Mouse (Mus musculus): Measurements from ENCODE around the gene Itgb8. TPM values are rescaled to one million over a fixed set of nuclear protein-coding genes. Genes with fewer than 3 reads are reported as not detected.

The Itgb8 gene
- polyA plus RNA-seq (2015; fragmentation: Nextera tagmentation; extraction: Ambion mirVana), result 2.2 and 2.6 TPM in 2 replicates

GRCm38 (mm10) chr12:119238696-119239415 lies at the start of gene Itgb8:
TSS of gene Itgb8 (minus strand) at chr12:119238802.
- 2% methylated on average over 29 of the region's 29 CpGs for WGBS
- H3K4me1 ChIP-seq (replicated peaks; ENCODE audit: control insufficient read depth, insufficient read depth, low read length), result peaks cover 7% of the 10 kb centered on the region
- H3K4me2 ChIP-seq (ENCODE audit: low read depth, low read length), result peak within 1 kb of the TSS; percentile 77
- ATAC-seq (ENCODE audit: low read depth), result peak; percentile 98
- H3K9me3 ChIP-seq (ENCODE audit: control insufficient read depth, low read length), result no peaks in the 10 kb centered on the region
- peak within 1 kb of the TSS; percentile 62 for H3K4me3 ChIP-seq (ENCODE audit: low read length)
- H3K36me3 ChIP-seq (ENCODE audit: control insufficient read depth, insufficient read depth, low read length), result no peaks in the 10 kb centered on the region
- no peaks in the 10 kb centered on the region; the same call in 1 of the 2 replicates for H3K27me3 ChIP-seq (ENCODE audit: control insufficient read depth, insufficient read depth, low read depth, low read length)
- peak within 1 kb of the TSS; percentile 67 for H3K27ac ChIP-seq (ENCODE audit: low read length)
- H3K9ac ChIP-seq (ENCODE audit: low read length), result peak within 1 kb of the TSS; percentile 72

GRCm38 (mm10) chr12:119276282-119276681 lies 37.7 kb upstream of the Itgb8 start:
- no peak overlapping the region for H3K4me2 ChIP-seq (ENCODE audit: low read depth, low read length)
- WGBS, result 81% methylated on average over 1 of the region's 1 CpGs
- H3K4me1 ChIP-seq (replicated peaks; ENCODE audit: control insufficient read depth, insufficient read depth, low read length), result no peaks in the 10 kb centered on the region
- H3K27ac ChIP-seq (ENCODE audit: low read length), result no peak overlapping the region
- H3K4me3 ChIP-seq (ENCODE audit: low read length), result no peak overlapping the region
- H3K9me3 ChIP-seq (ENCODE audit: control insufficient read depth, low read length), result no peaks in the 10 kb centered on the region
- H3K9ac ChIP-seq (ENCODE audit: low read length), result no peak overlapping the region
- no peak for ATAC-seq (ENCODE audit: low read depth)
- no peaks in the 10 kb centered on the region for H3K36me3 ChIP-seq (ENCODE audit: control insufficient read depth, insufficient read depth, low read length)
- no peaks in the 10 kb centered on the region for H3K27me3 ChIP-seq (ENCODE audit: control insufficient read depth, insufficient read depth, low read depth, low read length)

GRCm38 (mm10) chr12:119273605-119274004 lies 35.0 kb upstream of the Itgb8 start:
- Histone ChIP-seq H3K4me2 (ENCODE audit: low read depth, low read length) (no peak overlapping the region), H3K27me3 (ENCODE audit: control insufficient read depth, insufficient read depth, low read depth, low read length) (no peaks in the 10 kb centered on the region), H3K9ac (ENCODE audit: low read length) (no peak overlapping the region), H3K4me1 (replicated peaks; ENCODE audit: control insufficient read depth, insufficient read depth, low read length) (no peaks in the 10 kb centered on the region), H3K4me3 (ENCODE audit: low read length) (no peak overlapping the region), H3K36me3 (ENCODE audit: control insufficient read depth, insufficient read depth, low read length) (no peaks in the 10 kb centered on the region), H3K27ac (ENCODE audit: low read length) (no peak overlapping the region), H3K9me3 (ENCODE audit: control insufficient read depth, low read length) (no peaks in the 10 kb centered on the region)
- ATAC-seq (ENCODE audit: low read depth), result no peak
- 20% methylated on average over 1 of the region's 1 CpGs for WGBS

GRCm38 (mm10) chr12:119271964-119272363 lies 33.4 kb upstream of the Itgb8 start:
- H3K9me3 ChIP-seq (ENCODE audit: control insufficient read depth, low read length), result no peaks in the 10 kb centered on the region
- no peak overlapping the region for H3K9ac ChIP-seq (ENCODE audit: low read length)
- H3K4me3 ChIP-seq (ENCODE audit: low read length), result no peak overlapping the region
- no peak overlapping the region for H3K4me2 ChIP-seq (ENCODE audit: low read depth, low read length)
- no peaks in the 10 kb centered on the region for H3K36me3 ChIP-seq (ENCODE audit: control insufficient read depth, insufficient read depth, low read length)
- no peaks in the 10 kb centered on the region for H3K27me3 ChIP-seq (ENCODE audit: control insufficient read depth, insufficient read depth, low read depth, low read length)
- H3K4me1 ChIP-seq (replicated peaks; ENCODE audit: control insufficient read depth, insufficient read depth, low read length), result no peaks in the 10 kb centered on the region
- H3K27ac ChIP-seq (ENCODE audit: low read length), result no peak overlapping the region
- WGBS, result 81% methylated on average over 1 of the region's 1 CpGs
- no peak for ATAC-seq (ENCODE audit: low read depth)

GRCm38 (mm10) chr12:119270036-119270435 lies 31.4 kb upstream of the Itgb8 start:
- no peak for ATAC-seq (ENCODE audit: low read depth)
- Histone ChIP-seq H3K4me2 (ENCODE audit: low read depth, low read length) (no peak overlapping the region), H3K9me3 (ENCODE audit: control insufficient read depth, low read length) (no peaks in the 10 kb centered on the region), H3K9ac (ENCODE audit: low read length) (no peak overlapping the region), H3K27me3 (ENCODE audit: control insufficient read depth, insufficient read depth, low read depth, low read length) (no peaks in the 10 kb centered on the region), H3K27ac (ENCODE audit: low read length) (no peak overlapping the region), H3K4me1 (replicated peaks; ENCODE audit: control insufficient read depth, insufficient read depth, low read length) (no peaks in the 10 kb centered on the region), H3K36me3 (ENCODE audit: control insufficient read depth, insufficient read depth, low read length) (no peaks in the 10 kb centered on the region), H3K4me3 (ENCODE audit: low read length) (no peak overlapping the region)
- WGBS, result 55% methylated on average over 2 of the region's 2 CpGs

GRCm38 (mm10) chr12:119268723-119269122 lies 30.1 kb upstream of the Itgb8 start:
- no peak for ATAC-seq (ENCODE audit: low read depth)
- H3K27ac ChIP-seq (ENCODE audit: low read length), result no peak overlapping the region
- WGBS, result 58% methylated on average over 1 of the region's 1 CpGs

GRCm38 (mm10) chr12:119264506-119264905 lies 25.9 kb upstream of the Itgb8 start:
- no peak overlapping the region for H3K4me2 ChIP-seq (ENCODE audit: low read depth, low read length)
- no peaks in the 10 kb centered on the region for H3K9me3 ChIP-seq (ENCODE audit: control insufficient read depth, low read length)
- no peaks in the 10 kb centered on the region for H3K27me3 ChIP-seq (ENCODE audit: control insufficient read depth, insufficient read depth, low read depth, low read length)
- whole genome bisulfite sequencing, result 93% methylated on average over 3 of the region's 3 CpGs
- H3K27ac ChIP-seq (ENCODE audit: low read length), result no peak overlapping the region
- ATAC-seq (ENCODE audit: low read depth), result no peak
- H3K4me1 ChIP-seq (replicated peaks; ENCODE audit: control insufficient read depth, insufficient read depth, low read length), result no peaks in the 10 kb centered on the region
- H3K4me3 ChIP-seq (ENCODE audit: low read length), result no peak overlapping the region
- H3K9ac ChIP-seq (ENCODE audit: low read length), result no peak overlapping the region
- no peaks in the 10 kb centered on the region for H3K36me3 ChIP-seq (ENCODE audit: control insufficient read depth, insufficient read depth, low read length)

More at GRCm38 (mm10) chr12:119268723-119269122, 30.1 kb upstream of the Itgb8 start:
- Histone ChIP-seq H3K9ac (ENCODE audit: low read length) (no peak overlapping the region), H3K9me3 (ENCODE audit: control insufficient read depth, low read length) (no peaks in the 10 kb centered on the region), H3K4me1 (replicated peaks; ENCODE audit: control insufficient read depth, insufficient read depth, low read length) (no peaks in the 10 kb centered on the region), H3K4me3 (ENCODE audit: low read length) (no peak overlapping the region), H3K36me3 (ENCODE audit: control insufficient read depth, insufficient read depth, low read length) (no peaks in the 10 kb centered on the region), H3K4me2 (ENCODE audit: low read depth, low read length) (no peak overlapping the region), H3K27me3 (ENCODE audit: control insufficient read depth, insufficient read depth, low read depth, low read length) (no peaks in the 10 kb centered on the region)

GRCm38 (mm10) chr12:119248581-119248980 lies 10.0 kb upstream of the Itgb8 start:
- ATAC-seq (ENCODE audit: low read depth), result no peak
- H3K4me1 ChIP-seq (replicated peaks; ENCODE audit: control insufficient read depth, insufficient read depth, low read length), result no peaks in the 10 kb centered on the region
- no peak overlapping the region for H3K27ac ChIP-seq (ENCODE audit: low read length)
- no peak overlapping the region for H3K9ac ChIP-seq (ENCODE audit: low read length)
- no peak overlapping the region for H3K4me3 ChIP-seq (ENCODE audit: low read length)
- no peak overlapping the region for H3K4me2 ChIP-seq (ENCODE audit: low read depth, low read length)
- H3K27me3 ChIP-seq (ENCODE audit: control insufficient read depth, insufficient read depth, low read depth, low read length), result no peaks in the 10 kb centered on the region
- no peaks in the 10 kb centered on the region for H3K36me3 ChIP-seq (ENCODE audit: control insufficient read depth, insufficient read depth, low read length)
- WGBS, result 20% methylated on average over 1 of the region's 1 CpGs
- H3K9me3 ChIP-seq (ENCODE audit: control insufficient read depth, low read length), result no peaks in the 10 kb centered on the region

- Histone ChIP-seq H3K4me1 (replicated peaks; ENCODE audit: control insufficient read depth, insufficient read depth, low read length) (peaks cover 7% of the 10 kb centered on the region), H3K9me3 (ENCODE audit: control insufficient read depth, low read length) (no peaks in the 10 kb centered on the region), H3K36me3 (ENCODE audit: control insufficient read depth, insufficient read depth, low read length) (no peaks in the 10 kb centered on the region), H3K27me3 (ENCODE audit: control insufficient read depth, insufficient read depth, low read depth, low read length) (no peaks in the 10 kb centered on the region; the same call in 1 of the 2 replicates), H3K4me3 (ENCODE audit: low read length) (no peak overlapping the region), H3K9ac (ENCODE audit: low read length) (no peak overlapping the region), H3K4me2 (ENCODE audit: low read depth, low read length) (no peak overlapping the region), H3K27ac (ENCODE audit: low read length) (no peak overlapping the region)
- no peak for ATAC-seq (ENCODE audit: low read depth)
- WGBS, result 58% methylated on average over 1 of the region's 1 CpGs
These were observed 2.5 kb upstream of the Itgb8 start for GRCm38 (mm10) chr12:119241071-119241470.

Data from lung, embryonic 16.5 days (tissue).